Mouse (Mus musculus): ENCODE results near the gene Tnfrsf25. TPM values are rescaled to one million over a fixed set of nuclear protein-coding genes. Genes with fewer than 3 reads are reported as not detected.

Tnfrsf25 gene
- polyA plus RNA-seq, 1 experiment from 2014 or later = 1.4 TPM

DNA sequence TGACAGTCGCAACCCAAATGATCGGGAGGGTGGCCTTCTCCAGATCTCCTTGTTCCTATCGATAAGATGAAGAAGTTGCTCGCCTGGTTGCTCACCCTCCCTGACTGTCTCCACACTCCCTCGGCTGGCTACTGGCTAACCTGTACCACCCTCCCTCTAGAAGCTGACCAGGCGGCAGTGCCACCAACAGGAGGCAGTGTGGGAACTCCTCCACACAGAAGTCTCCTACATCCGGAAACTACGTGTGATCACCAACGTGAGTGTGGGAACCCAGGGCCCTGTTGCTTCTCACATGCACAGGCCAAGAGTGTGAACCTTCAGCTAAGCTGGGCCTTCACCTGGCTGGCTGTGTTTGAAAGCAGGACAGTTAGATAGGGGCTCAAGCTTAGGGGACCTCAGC is 9.0 kb upstream of the Tnfrsf25 start:
- H3K9me3 ChIP-seq (ENCODE audit: low read length) = no peaks in the 10 kb centered on the region
- H3K9ac ChIP-seq (replicated peaks; ENCODE audit: low read depth) = no peak overlapping the region
- H3K4me3 ChIP-seq (ENCODE audit: low read depth, low read length) = no peak overlapping the region
- H3K4me1 ChIP-seq (ENCODE audit: insufficient read depth, low read depth, low read length) = peaks cover 5% of the 10 kb centered on the region; the same call in 1 of the 2 replicates
- ATAC-seq = 0 out of 2 replicates have a peak, but pooled peaks have one; percentile 10
- TF ChIP-seq CTCF (IDR thresholded peaks at IDR 0.05) (peak; percentile 59), EP300 (IDR thresholded peaks at IDR 0.05) (no peak)
- 62% methylated on average over 9 of the region's 9 CpGs for WGBS
- H3K27ac ChIP-seq (ENCODE audit: low read length) = peak overlapping the region; percentile 93
- no peak overlapping the region for H3K4me2 ChIP-seq (replicated peaks; ENCODE audit: low read depth, low read length)
- peak; percentile 46 for DNase-seq (ENCODE audit: low spot score)
- H3K27me3 ChIP-seq (replicated peaks; ENCODE audit: insufficient read depth, low read length) = no peaks in the 10 kb centered on the region
- peaks cover 27% of the 10 kb centered on the region for H3K36me3 ChIP-seq (ENCODE audit: insufficient read depth, low read length)

DNA sequence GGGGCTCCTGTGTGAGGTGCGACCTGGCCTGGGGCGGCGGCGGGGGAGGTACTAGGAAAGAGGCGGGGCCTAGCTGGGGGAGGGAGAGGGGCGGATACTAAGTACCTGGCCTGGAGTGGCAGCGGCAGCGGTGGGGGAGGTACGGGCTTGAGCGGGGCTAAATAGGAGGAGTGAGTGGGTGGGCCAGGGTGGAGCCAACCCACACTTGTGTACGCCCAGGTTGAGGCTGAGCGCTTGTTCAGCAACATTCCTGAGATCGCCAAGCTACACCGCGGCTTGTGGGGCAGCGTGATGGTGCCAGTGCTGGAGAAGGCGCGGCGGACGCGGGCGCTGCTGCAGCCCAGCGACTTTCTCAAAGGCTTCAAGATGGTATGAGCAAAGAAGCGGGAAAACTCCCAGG is 8.2 kb upstream of the Tnfrsf25 start:
- TF ChIP-seq CTCF (IDR thresholded peaks at IDR 0.05) (no peak), EP300 (IDR thresholded peaks at IDR 0.05) (no peak)
- peak overlapping the region; percentile 65 for H3K4me2 ChIP-seq (replicated peaks; ENCODE audit: low read depth, low read length)
- 0 out of 2 replicates have a peak, but pooled peaks cover 3% of the 10 kb centered on the region for H3K4me1 ChIP-seq (ENCODE audit: insufficient read depth, low read depth, low read length)
- no peaks in the 10 kb centered on the region for H3K9me3 ChIP-seq (ENCODE audit: low read length)
- peaks cover 27% of the 10 kb centered on the region for H3K36me3 ChIP-seq (ENCODE audit: insufficient read depth, low read length)
- DNase-seq (ENCODE audit: low spot score) (peak; percentile 93), ATAC-seq (peak; percentile 95)
- H3K27me3 ChIP-seq (replicated peaks; ENCODE audit: insufficient read depth, low read length) = no peaks in the 10 kb centered on the region
- H3K9ac ChIP-seq (replicated peaks; ENCODE audit: low read depth) = no peak overlapping the region
- 22% methylated on average over 22 of the region's 24 CpGs for WGBS
- peak overlapping the region; percentile 27; the same call in 1 of the 2 replicates for H3K4me3 ChIP-seq (ENCODE audit: low read depth, low read length)
- H3K27ac ChIP-seq (ENCODE audit: low read length) = peak overlapping the region; percentile 93

DNA sequence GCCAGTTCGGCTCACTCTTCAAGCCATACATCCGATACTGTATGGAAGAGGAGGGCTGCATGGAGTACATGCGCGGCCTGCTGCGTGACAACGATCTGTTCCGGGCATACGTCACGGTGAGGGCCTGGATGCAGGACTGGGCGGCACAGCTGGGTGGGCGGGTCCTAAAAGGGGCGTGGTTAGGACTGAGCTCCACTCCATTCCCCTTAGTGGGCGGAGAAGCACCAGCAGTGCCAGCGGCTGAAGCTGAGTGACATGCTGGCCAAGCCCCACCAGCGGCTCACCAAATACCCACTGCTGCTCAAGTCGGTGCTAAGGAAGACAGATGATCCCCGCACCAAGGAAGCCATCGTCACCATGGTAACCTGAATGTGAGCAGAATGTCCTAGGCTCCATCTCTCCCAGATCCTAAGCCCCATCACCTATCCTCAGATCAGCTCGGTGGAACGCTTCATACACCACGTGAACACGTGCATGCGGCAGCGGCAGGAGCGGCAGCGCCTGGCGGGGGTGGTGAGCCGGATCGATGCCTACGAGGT is 7.7 kb upstream of the Tnfrsf25 start:
- peak; percentile 92 for ATAC-seq
- H3K27ac ChIP-seq (ENCODE audit: low read length) = peak overlapping the region; percentile 93
- no peak for TF ChIP-seq EP300 (IDR thresholded peaks at IDR 0.05)
- peak overlapping the region; percentile 65 for H3K4me2 ChIP-seq (replicated peaks; ENCODE audit: low read depth, low read length)
- WGBS = 36% methylated on average over 30 of the region's 30 CpGs
- H3K9me3 ChIP-seq (ENCODE audit: low read length) = no peaks in the 10 kb centered on the region
- peak; percentile 91 for DNase-seq (ENCODE audit: low spot score)
- peaks cover 27% of the 10 kb centered on the region for H3K36me3 ChIP-seq (ENCODE audit: insufficient read depth, low read length)
- H3K27me3 ChIP-seq (replicated peaks; ENCODE audit: insufficient read depth, low read length) = no peaks in the 10 kb centered on the region
- no peak overlapping the region for H3K9ac ChIP-seq (replicated peaks; ENCODE audit: low read depth)
- H3K4me3 ChIP-seq (ENCODE audit: low read depth, low read length) = peak overlapping the region; percentile 27; the same call in 1 of the 2 replicates
- 0 out of 2 replicates have a peak, but pooled peaks cover 3% of the 10 kb centered on the region for H3K4me1 ChIP-seq (ENCODE audit: insufficient read depth, low read depth, low read length)

DNA sequence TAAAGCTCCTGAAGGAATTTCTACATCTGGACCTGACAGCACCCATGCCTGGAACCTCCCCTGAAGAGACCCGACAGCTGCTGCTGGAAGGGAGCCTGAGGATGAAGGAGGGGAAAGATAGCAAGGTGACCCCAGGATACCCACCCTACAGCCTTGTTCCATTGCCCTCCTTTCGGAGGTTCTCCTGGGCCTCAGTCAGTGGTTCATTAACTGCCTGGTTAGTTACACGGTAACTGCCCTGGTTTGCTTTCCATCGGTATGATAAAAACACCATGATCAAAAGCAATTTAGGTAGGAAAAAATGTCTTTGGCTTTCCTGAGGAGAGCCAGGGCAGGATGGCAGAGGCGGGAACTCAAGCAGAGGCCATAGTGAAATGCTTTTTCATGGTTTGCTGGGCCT is 7.1 kb upstream of the Tnfrsf25 start:
- Histone ChIP-seq H3K4me2 (replicated peaks; ENCODE audit: low read depth, low read length) (0 out of 2 replicates have a peak overlapping the region, but pooled peaks have one; percentile 65), H3K36me3 (ENCODE audit: insufficient read depth, low read length) (peaks cover 21% of the 10 kb centered on the region), H3K4me1 (ENCODE audit: insufficient read depth, low read depth, low read length) (0 out of 2 replicates have a peak, but pooled peaks cover 3% of the 10 kb centered on the region), H3K27ac (ENCODE audit: low read length) (no peak overlapping the region), H3K9me3 (ENCODE audit: low read length) (no peaks in the 10 kb centered on the region), H3K27me3 (replicated peaks; ENCODE audit: insufficient read depth, low read length) (no peaks in the 10 kb centered on the region), H3K9ac (replicated peaks; ENCODE audit: low read depth) (no peak overlapping the region), H3K4me3 (ENCODE audit: low read depth, low read length) (no peak overlapping the region)
- WGBS = 84% methylated on average over 5 of the region's 5 CpGs
- DNase-seq (ENCODE audit: low spot score) (no peak), ATAC-seq (no peak)
- TF ChIP-seq EP300 (IDR thresholded peaks at IDR 0.05) (no peak), CTCF (IDR thresholded peaks at IDR 0.05) (no peak)

DNA sequence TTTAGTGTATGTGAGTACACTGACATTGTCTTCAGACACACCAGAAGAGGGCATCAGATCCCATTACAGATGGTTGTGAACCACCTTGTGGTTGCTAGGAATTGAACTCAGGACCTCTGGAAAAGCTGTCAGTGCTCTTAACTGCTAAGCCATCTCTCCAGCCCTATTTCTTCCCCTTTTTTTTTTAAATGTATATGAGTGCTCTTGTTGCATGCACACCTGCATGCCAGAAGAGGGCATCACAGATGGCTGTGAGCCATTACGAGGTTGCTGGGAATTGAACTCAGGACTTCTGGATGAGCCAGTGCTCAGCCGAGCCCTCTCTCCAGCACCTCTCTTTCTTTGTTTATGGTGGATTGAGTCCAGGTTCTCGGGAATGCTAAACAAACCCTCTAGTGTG is 6.2 kb upstream of the Tnfrsf25 start:
- no peak overlapping the region for H3K27ac ChIP-seq (ENCODE audit: low read length)
- H3K36me3 ChIP-seq (ENCODE audit: insufficient read depth, low read length) = peaks cover 18% of the 10 kb centered on the region
- TF ChIP-seq EP300 (IDR thresholded peaks at IDR 0.05) (no peak), CTCF (IDR thresholded peaks at IDR 0.05) (no peak)
- no peaks in the 10 kb centered on the region for H3K9me3 ChIP-seq (ENCODE audit: low read length)
- H3K9ac ChIP-seq (replicated peaks; ENCODE audit: low read depth) = no peak overlapping the region
- WGBS = 41% methylated on average over 3 of the region's 3 CpGs
- 0 out of 2 replicates have a peak, but pooled peaks cover 3% of the 10 kb centered on the region for H3K4me1 ChIP-seq (ENCODE audit: insufficient read depth, low read depth, low read length)
- H3K4me2 ChIP-seq (replicated peaks; ENCODE audit: low read depth, low read length) = no peak overlapping the region
- H3K4me3 ChIP-seq (ENCODE audit: low read depth, low read length) = no peak overlapping the region
- DNase-seq (ENCODE audit: low spot score) (no peak), ATAC-seq (no peak)
- H3K27me3 ChIP-seq (replicated peaks; ENCODE audit: insufficient read depth, low read length) = no peaks in the 10 kb centered on the region

DNA sequence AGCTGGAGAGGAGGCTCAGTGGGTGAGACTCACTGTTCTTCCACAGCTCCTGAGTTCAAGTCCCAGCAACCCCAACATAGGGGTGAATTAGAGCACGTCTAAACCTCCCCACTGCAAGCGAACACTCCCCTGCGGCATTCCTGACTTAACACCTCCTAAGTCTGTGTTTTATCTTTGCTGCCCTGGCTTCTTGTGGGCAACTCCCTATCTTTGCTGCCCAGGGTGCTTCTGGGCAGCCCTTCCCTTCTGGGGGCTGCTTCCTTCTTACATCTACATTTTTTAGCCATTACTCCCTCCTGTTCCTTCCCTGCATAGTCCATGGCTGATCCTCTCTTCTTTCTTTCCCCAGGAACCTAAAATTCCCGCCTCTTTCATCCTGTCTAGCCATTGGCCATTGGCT is 5.0 kb upstream of the Tnfrsf25 start:
- 80% methylated on average over 4 of the region's 4 CpGs for WGBS
- Histone ChIP-seq H3K4me1 (ENCODE audit: insufficient read depth, low read depth, low read length) (peaks cover 8% of the 10 kb centered on the region; the same call in 1 of the 2 replicates), H3K9ac (replicated peaks; ENCODE audit: low read depth) (no peak overlapping the region), H3K27me3 (replicated peaks; ENCODE audit: insufficient read depth, low read length) (no peaks in the 10 kb centered on the region), H3K36me3 (ENCODE audit: insufficient read depth, low read length) (peaks cover 24% of the 10 kb centered on the region), H3K4me2 (replicated peaks; ENCODE audit: low read depth, low read length) (no peak overlapping the region), H3K9me3 (ENCODE audit: low read length) (no peaks in the 10 kb centered on the region), H3K27ac (ENCODE audit: low read length) (no peak overlapping the region), H3K4me3 (ENCODE audit: low read depth, low read length) (no peak overlapping the region)
- ATAC-seq = no peak
- TF ChIP-seq EP300 (IDR thresholded peaks at IDR 0.05) (no peak), CTCF (IDR thresholded peaks at IDR 0.05) (no peak)
- no peak for DNase-seq (ENCODE audit: low spot score)
